Mouse (Mus musculus) forebrain, embryonic 11.5 days (tissue): ENCODE data around the gene Cmbl. TPM values are rescaled to one million over a fixed set of nuclear protein-coding genes. Genes with fewer than 3 reads are reported as not detected.

ENCODE experiments used
- ATAC-seq: fragments of 200-750 bp; cut with Nextera tagmentation; replicated peaks from 2 replicates; pipeline ENCODE4 v1.8.0; 2017; ENCODE audit warnings: moderate TSS enrichment; ENCODE audit not compliant: low FRiP score
- DNase-seq: peaks from one replicate; pipeline ENCODE4 v3.0.0-alpha.2; 2017; ENCODE audit warnings: low spot score
- H3K27ac ChIP-seq: fragments of 300-500 bp; sonication (generic); 2 replicates; pipeline ENCODE4 v1.5.1; 2014; ENCODE audit warnings: low read depth, low read length
- H3K27me3 ChIP-seq: fragments of 300-500 bp; sonication (generic); 2 replicates; pipeline ENCODE4 v1.6.1; 2014; ENCODE audit warnings: mild to moderate bottlenecking, low read length, mixed read lengths; ENCODE audit not compliant: control insufficient read depth, insufficient read depth
- H3K36me3 ChIP-seq: fragments of 300-500 bp; sonication (generic); 2 replicates; pipeline ENCODE4 v1.6.1; 2014; ENCODE audit warnings: mild to moderate bottlenecking, low read length, moderate library complexity, mixed read lengths; ENCODE audit not compliant: control insufficient read depth, insufficient read depth
- H3K4me1 ChIP-seq: fragments of 300-500 bp; sonication (generic); replicated peaks from 2 replicates; pipeline ENCODE4 v1.6.1; 2014; ENCODE audit warnings: low read length, mixed read lengths; ENCODE audit not compliant: control insufficient read depth, insufficient read depth
- H3K4me2 ChIP-seq: fragments of 300-500 bp; sonication (generic); 2 replicates; pipeline ENCODE4 v1.6.1; 2014; ENCODE audit warnings: low read depth, mild to moderate bottlenecking, low read length, moderate library complexity, mixed read lengths; ENCODE audit not compliant: severe bottlenecking
- H3K4me3 ChIP-seq: fragments of 300-500 bp; sonication (generic); 2 replicates; pipeline ENCODE4 v1.5.1; 2014; ENCODE audit warnings: low read depth, low read length
- H3K9ac ChIP-seq: fragments of 300-500 bp; sonication (generic); 2 replicates; pipeline ENCODE4 v1.6.1; 2014; ENCODE audit warnings: low read length
- H3K9me3 ChIP-seq: fragments of 300-500 bp; sonication (generic); 2 replicates; pipeline ENCODE4 v1.6.1; 2016; ENCODE audit warnings: low read length, mixed read lengths; ENCODE audit not compliant: control insufficient read depth
- WGBS: fragments of 180-500 bp; shearing (Covaris S2); extraction: QIAGEN DNeasy Blood & Tissue Kit; methylation state at CpG from one replicate; pipeline ENCODE4 v1.1.7; 2014; 5-methylcytosine and 5-hydroxymethylcytosine counted together
- polyA plus RNA-seq: library from polyadenylated mRNA; unstranded; fragments of >200 nt; fragmentation: Nextera tagmentation; extraction: Ambion mirVana; gene quantifications from 2 replicates; pipeline ENCODE4 v1.2.1, GENCODE M21; 2014

Gene Cmbl
- polyA plus RNA-seq, 1 experiment from 2014 or later, result 1.0 TPM

GRCm38 (mm10) chr15:31583304-31584085, 18.3 kb downstream of the Cmbl start:
- ATAC-seq (no peak), DNase-seq (no peak)
- H3K4me1 ChIP-seq, result no peaks in the 10 kb centered on the region
- H3K27ac ChIP-seq, result no peak overlapping the region
- no peak overlapping the region for H3K4me3 ChIP-seq
- no peaks in the 10 kb centered on the region for H3K27me3 ChIP-seq
- no peak overlapping the region for H3K9ac ChIP-seq
- H3K9me3 ChIP-seq, result no peaks in the 10 kb centered on the region
- H3K36me3 ChIP-seq, result no peaks in the 10 kb centered on the region
- 91% methylated on average over 13 of the region's 13 CpGs for WGBS
- no peak overlapping the region for H3K4me2 ChIP-seq

GRCm38 (mm10) chr15:31585238-31585637, 20.0 kb downstream of the Cmbl start:
- Histone ChIP-seq H3K4me3 (no peak overlapping the region), H3K36me3 (peaks cover 3% of the 10 kb centered on the region; the same call in 1 of the 2 replicates), H3K4me2 (no peak overlapping the region), H3K27ac (no peak overlapping the region), H3K27me3 (no peaks in the 10 kb centered on the region), H3K4me1 (no peaks in the 10 kb centered on the region), H3K9me3 (no peaks in the 10 kb centered on the region), H3K9ac (no peak overlapping the region)
- ATAC-seq (no peak), DNase-seq (peak; percentile 42)
- 91% methylated on average over 7 of the region's 7 CpGs for WGBS

- no peak overlapping the region for H3K4me3 ChIP-seq
- 87% methylated on average over 5 of the region's 5 CpGs for WGBS
- H3K36me3 ChIP-seq, result peaks cover 8% of the 10 kb centered on the region
- H3K4me1 ChIP-seq, result no peaks in the 10 kb centered on the region
- H3K27ac ChIP-seq, result no peak overlapping the region
- DNase-seq (no peak), ATAC-seq (no peak)
- H3K27me3 ChIP-seq, result no peaks in the 10 kb centered on the region
- H3K9me3 ChIP-seq, result no peaks in the 10 kb centered on the region
- no peak overlapping the region for H3K4me2 ChIP-seq
- H3K9ac ChIP-seq, result no peak overlapping the region
Observed at GRCm38 (mm10) chr15:31586088-31586487, 20.9 kb downstream of the Cmbl start.

GRCm38 (mm10) chr15:31586519-31586918, 21.3 kb downstream of the Cmbl start:
- WGBS, result 5% methylated on average over 4 of the region's 4 CpGs
- no peak overlapping the region for H3K4me2 ChIP-seq
- ATAC-seq, result peak; percentile 76

DNA sequence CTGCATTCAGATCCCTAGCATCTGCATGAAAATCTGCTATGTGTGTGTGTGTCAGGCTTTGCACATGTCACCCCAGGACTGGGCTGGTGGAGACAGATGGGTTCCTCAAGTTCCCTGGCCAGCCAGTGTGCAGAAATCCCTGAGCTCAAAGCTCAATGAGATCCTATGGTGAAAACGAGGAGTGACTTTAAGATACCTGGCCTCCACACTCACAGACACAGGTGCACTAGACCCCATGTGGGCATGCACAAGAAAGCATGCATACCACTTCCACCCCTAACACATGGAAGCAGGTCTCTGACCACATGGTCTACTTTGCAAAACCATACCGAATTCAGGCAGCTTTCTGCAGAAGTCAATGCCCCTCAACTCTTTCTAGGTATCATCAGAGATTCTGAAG, 22.6 kb downstream of the Cmbl start:
- no peak overlapping the region for H3K4me3 ChIP-seq
- DNase-seq (no peak), ATAC-seq (no peak)
- no peak overlapping the region for H3K9ac ChIP-seq
- H3K36me3 ChIP-seq, result peaks cover 17% of the 10 kb centered on the region
- no peak overlapping the region for H3K4me2 ChIP-seq
- H3K9me3 ChIP-seq, result no peaks in the 10 kb centered on the region
- H3K4me1 ChIP-seq, result no peaks in the 10 kb centered on the region
- no peak overlapping the region for H3K27ac ChIP-seq
- H3K27me3 ChIP-seq, result no peaks in the 10 kb centered on the region
- 71% methylated on average over 2 of the region's 2 CpGs for WGBS

More at GRCm38 (mm10) chr15:31586519-31586918, 21.3 kb downstream of the Cmbl start:
- H3K27me3 ChIP-seq, result no peaks in the 10 kb centered on the region
- H3K4me1 ChIP-seq, result no peaks in the 10 kb centered on the region
- no peak overlapping the region for H3K9ac ChIP-seq
- peaks cover 10% of the 10 kb centered on the region for H3K36me3 ChIP-seq
- no peak overlapping the region for H3K27ac ChIP-seq
- peak; percentile 93 for DNase-seq
- H3K9me3 ChIP-seq, result no peaks in the 10 kb centered on the region
- no peak overlapping the region for H3K4me3 ChIP-seq

DNA sequence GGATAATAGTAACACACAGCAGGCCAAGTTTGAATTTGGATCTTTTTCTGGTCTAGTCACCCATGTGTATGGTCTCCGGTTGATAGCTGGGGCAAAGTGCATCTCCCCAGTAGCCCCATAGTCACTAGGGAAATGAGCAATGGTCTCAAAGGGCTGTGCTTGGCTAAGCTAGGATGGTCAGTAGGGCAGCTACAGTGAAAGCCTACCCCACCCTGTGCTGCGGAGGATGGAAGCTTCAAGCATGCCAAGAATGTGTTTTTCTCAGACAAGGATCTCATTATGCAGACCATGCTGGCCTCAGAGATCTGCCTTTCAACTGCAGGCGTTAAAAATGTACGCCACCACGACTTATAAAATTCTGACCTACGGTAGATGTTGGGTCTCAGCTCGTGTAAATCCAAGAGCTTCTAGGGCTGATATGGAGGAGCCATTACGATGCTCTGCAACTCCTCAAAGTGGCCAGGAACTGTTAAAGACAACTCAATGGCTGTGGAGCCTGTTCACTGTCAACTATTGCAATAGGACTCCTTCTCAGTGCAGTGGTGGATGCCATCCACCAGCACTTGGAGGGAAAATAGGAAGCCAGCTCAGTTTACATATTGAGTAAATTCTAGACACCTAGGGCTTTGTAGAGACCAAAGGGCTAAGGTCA, 23.9 kb downstream of the Cmbl start:
- WGBS, result 79% methylated on average over 8 of the region's 8 CpGs
- no peak overlapping the region for H3K4me2 ChIP-seq
- DNase-seq (no peak), ATAC-seq (no peak)
- no peak overlapping the region for H3K27ac ChIP-seq
- H3K9ac ChIP-seq, result no peak overlapping the region
- peaks cover 28% of the 10 kb centered on the region for H3K36me3 ChIP-seq
- no peaks in the 10 kb centered on the region for H3K27me3 ChIP-seq
- H3K4me1 ChIP-seq, result no peaks in the 10 kb centered on the region
- no peaks in the 10 kb centered on the region for H3K9me3 ChIP-seq
- no peak overlapping the region for H3K4me3 ChIP-seq

DNA sequence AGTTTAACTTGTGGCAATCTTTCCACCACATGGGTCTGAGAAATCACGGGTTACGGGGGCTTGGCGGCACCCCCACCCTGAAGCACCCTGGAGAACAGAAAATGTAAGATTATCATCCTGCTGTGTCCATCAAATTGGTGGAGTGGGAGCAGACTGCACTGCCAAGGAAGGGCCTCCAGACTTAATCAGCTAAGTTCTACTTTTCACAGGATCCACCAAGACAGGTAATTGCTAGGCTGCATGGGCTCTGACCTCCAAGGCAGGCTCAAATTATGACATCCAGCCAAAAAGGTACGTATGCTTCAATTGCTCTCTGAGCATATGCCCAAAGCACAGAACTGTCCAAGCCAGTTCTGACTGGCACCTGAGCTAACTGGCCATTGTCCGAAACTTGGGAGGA, 25.0 kb downstream of the Cmbl start:
- no peak for DNase-seq
- Histone ChIP-seq H3K9ac (no peak overlapping the region), H3K27me3 (no peaks in the 10 kb centered on the region), H3K4me2 (no peak overlapping the region), H3K36me3 (peaks cover 37% of the 10 kb centered on the region), H3K4me3 (no peak overlapping the region), H3K27ac (no peak overlapping the region), H3K4me1 (no peaks in the 10 kb centered on the region), H3K9me3 (no peaks in the 10 kb centered on the region)
- ATAC-seq, result no peak
- WGBS, result 94% methylated on average over 5 of the region's 5 CpGs

DNA sequence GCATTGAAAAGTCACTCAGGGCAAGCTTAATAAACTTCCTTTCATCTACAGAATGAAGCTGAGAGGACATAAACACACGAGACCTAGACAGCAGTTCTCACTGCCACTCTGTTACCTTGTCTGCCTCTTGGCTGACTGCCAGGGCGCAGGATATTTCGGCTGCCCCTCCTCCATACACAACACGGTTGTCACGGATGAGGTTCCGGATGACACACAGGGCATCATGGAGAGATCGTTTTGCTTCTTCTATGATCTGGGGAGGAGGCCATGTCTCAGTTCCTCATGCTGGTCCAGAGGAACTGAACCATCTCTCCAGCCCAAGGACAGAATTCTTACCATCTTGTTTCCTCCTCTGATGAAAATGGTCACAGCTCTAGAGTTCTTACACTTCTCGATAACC, 27.3 kb downstream of the Cmbl start:
- Histone ChIP-seq H3K27ac (no peak overlapping the region), H3K9me3 (no peaks in the 10 kb centered on the region), H3K36me3 (peaks cover 40% of the 10 kb centered on the region), H3K4me3 (no peak overlapping the region), H3K9ac (no peak overlapping the region), H3K4me1 (no peaks in the 10 kb centered on the region), H3K4me2 (no peak overlapping the region), H3K27me3 (no peaks in the 10 kb centered on the region)
- 94% methylated on average over 8 of the region's 8 CpGs for whole genome bisulfite sequencing
- ATAC-seq (no peak), DNase-seq (no peak)
